Mouse (Mus musculus) stomach, postnatal 0 days (tissue): ENCODE data around the gene Atad2b. TPM values are rescaled to one million over a fixed set of nuclear protein-coding genes. Genes with fewer than 3 reads are reported as not detected.

ENCODE experiments used
- ATAC-seq: fragments of 200-750 bp; cut with Nextera tagmentation; 2 replicates; pipeline ENCODE4 v1.8.0; 2017; ENCODE audit not compliant: low FRiP score, low TSS enrichment
- DNase-seq: peaks from one replicate; pipeline ENCODE4 v3.0.0-alpha.2; 2016; ENCODE audit warnings: low spot score
- H3K27ac ChIP-seq: fragments of 300-500 bp; sonication (generic); replicated peaks from 2 replicates; pipeline ENCODE4 v1.5.1; 2014; ENCODE audit warnings: mild to moderate bottlenecking, control low read depth
- H3K27me3 ChIP-seq: fragments of 300-500 bp; sonication (generic); 2 replicates; pipeline ENCODE4 v1.6.1; 2014; ENCODE audit warnings: low read length; ENCODE audit not compliant: control insufficient read depth, insufficient read depth
- H3K36me3 ChIP-seq: fragments of 300-500 bp; sonication (generic); 2 replicates; pipeline ENCODE4 v1.6.1; 2014; ENCODE audit warnings: low read length, mixed read lengths; ENCODE audit not compliant: control insufficient read depth, insufficient read depth
- H3K4me1 ChIP-seq: fragments of 300-500 bp; sonication (generic); replicated peaks from 2 replicates; pipeline ENCODE4 v1.6.1; 2014; ENCODE audit warnings: antibody characterized with exemption; ENCODE audit not compliant: control insufficient read depth, insufficient read depth
- H3K4me2 ChIP-seq: fragments of 300-500 bp; sonication (generic); replicated peaks from 2 replicates; pipeline ENCODE4 v1.6.1; 2014; ENCODE audit warnings: low read depth, mild to moderate bottlenecking, control low read depth, moderate library complexity
- H3K4me3 ChIP-seq: fragments of 300-500 bp; sonication (generic); 2 replicates; pipeline ENCODE4 v1.5.1; 2014; ENCODE audit warnings: low read depth, low read length, control low read depth
- H3K9ac ChIP-seq: fragments of 300-500 bp; sonication (generic); 2 replicates; pipeline ENCODE4 v1.6.1; 2014; ENCODE audit warnings: mild to moderate bottlenecking, low read length, control low read depth, mixed read lengths
- H3K9me3 ChIP-seq: fragments of 300-500 bp; sonication (generic); 2 replicates; pipeline ENCODE4 v1.6.1; 2016; ENCODE audit warnings: low read length; ENCODE audit not compliant: control insufficient read depth
- CTCF ChIP-seq: IDR thresholded peaks from 2 replicates; pipeline ENCODE4 v1.5.1; 2016; ENCODE audit warnings: antibody characterized with exemption, low read depth, mild to moderate bottlenecking, moderate library complexity
- EP300 ChIP-seq: optimal IDR thresholded peaks from 2 replicates; pipeline ENCODE3; 2016; ENCODE audit warnings: antibody characterized with exemption
- WGBS: fragments of 180-500 bp; shearing (Covaris S2); extraction: QIAGEN DNeasy Blood & Tissue Kit; methylation state at CpG from one replicate; pipeline ENCODE4 v1.1.7; 2014; 5-methylcytosine and 5-hydroxymethylcytosine counted together
- polyA plus RNA-seq: library from polyadenylated mRNA; unstranded; fragments of >200 nt; fragmentation: Nextera tagmentation; extraction: Ambion mirVana; gene quantifications from 2 replicates; pipeline ENCODE4 v1.2.1, GENCODE M21; 2015

Gene Atad2b
- 4.1 and 4.6 TPM in 2 replicates for polyA plus RNA-seq

GRCm38 (mm10) chr12:4916994-4917804, at the start of gene Atad2b:
TSS of gene Atad2b (plus strand) at chr12:4917353.
- H3K4me1 ChIP-seq: no peaks in the 10 kb centered on the region
- no peaks in the 10 kb centered on the region for H3K27me3 ChIP-seq
- TF ChIP-seq EP300 (no peak), CTCF (peak; percentile 99)
- peak within 1 kb of the TSS; percentile 100 for H3K4me3 ChIP-seq
- H3K4me2 ChIP-seq: peak within 1 kb of the TSS; percentile 73
- no peaks in the 10 kb centered on the region for H3K36me3 ChIP-seq
- H3K27ac ChIP-seq: peak within 1 kb of the TSS; percentile 99
- peak; percentile 97 for DNase-seq
- no peaks in the 10 kb centered on the region for H3K9me3 ChIP-seq
- peak; percentile 98 for ATAC-seq
- H3K9ac ChIP-seq: peak within 1 kb of the TSS; percentile 99
- under 1% methylated on average over 84 of the region's 89 CpGs for WGBS

DNA sequence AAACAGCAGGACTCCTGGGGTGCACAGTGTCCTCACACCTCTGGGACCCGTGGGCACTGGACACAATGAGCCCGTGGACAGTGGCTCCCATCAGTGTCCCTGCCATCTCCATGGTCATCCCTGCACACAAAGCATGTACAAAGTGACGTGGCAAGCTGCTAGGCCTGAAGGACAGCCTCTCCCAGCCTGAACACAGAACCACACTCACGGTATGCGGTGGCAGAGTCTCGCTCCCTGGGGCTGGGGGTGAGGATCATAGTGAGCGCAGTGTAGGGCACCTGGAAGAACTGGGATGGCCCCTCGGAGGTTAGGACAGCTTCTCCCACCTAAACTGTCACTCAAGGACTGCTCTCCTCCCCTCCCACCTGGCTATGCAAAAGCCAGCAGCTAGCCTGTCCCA, 48.2 kb upstream of the Atad2b start:
- Histone ChIP-seq H3K4me1 (no peaks in the 10 kb centered on the region), H3K27me3 (no peaks in the 10 kb centered on the region), H3K4me2 (no peak overlapping the region), H3K9me3 (no peaks in the 10 kb centered on the region), H3K9ac (no peak overlapping the region), H3K27ac (no peak overlapping the region), H3K4me3 (no peak overlapping the region), H3K36me3 (no peaks in the 10 kb centered on the region)
- 81% methylated on average over 8 of the region's 8 CpGs for WGBS
- ATAC-seq: no peak
- TF ChIP-seq CTCF (no peak), EP300 (no peak)
- DNase-seq: no peak

- Histone ChIP-seq H3K27ac (no peak overlapping the region), H3K4me3 (no peak overlapping the region), H3K9ac (no peak overlapping the region), H3K9me3 (no peaks in the 10 kb centered on the region), H3K4me1 (0 out of 2 replicates have a peak, but pooled peaks cover 6% of the 10 kb centered on the region), H3K36me3 (no peaks in the 10 kb centered on the region), H3K4me2 (no peak overlapping the region), H3K27me3 (no peaks in the 10 kb centered on the region)
- DNase-seq: no peak
- WGBS: 92% methylated on average over 5 of the region's 5 CpGs
- TF ChIP-seq CTCF (no peak), EP300 (no peak)
- ATAC-seq: no peak
These were observed 45.9 kb upstream of the Atad2b start for GRCm38 (mm10) chr12:4871260-4871659.

- no peak overlapping the region for H3K9ac ChIP-seq
- H3K36me3 ChIP-seq: no peaks in the 10 kb centered on the region
- no peak overlapping the region for H3K27ac ChIP-seq
- ATAC-seq: no peak
- no peak overlapping the region for H3K4me2 ChIP-seq
- H3K9me3 ChIP-seq: no peaks in the 10 kb centered on the region
- H3K4me3 ChIP-seq: no peak overlapping the region
- H3K4me1 ChIP-seq: 0 out of 2 replicates have a peak, but pooled peaks cover 6% of the 10 kb centered on the region
- no peak for DNase-seq
- 52% methylated on average over 4 of the region's 4 CpGs for WGBS
- H3K27me3 ChIP-seq: no peaks in the 10 kb centered on the region
- TF ChIP-seq EP300 (no peak), CTCF (peak; percentile 17; the same call in 1 of the 2 replicates)
These were observed 44.9 kb upstream of the Atad2b start for GRCm38 (mm10) chr12:4872273-4872672.

DNA sequence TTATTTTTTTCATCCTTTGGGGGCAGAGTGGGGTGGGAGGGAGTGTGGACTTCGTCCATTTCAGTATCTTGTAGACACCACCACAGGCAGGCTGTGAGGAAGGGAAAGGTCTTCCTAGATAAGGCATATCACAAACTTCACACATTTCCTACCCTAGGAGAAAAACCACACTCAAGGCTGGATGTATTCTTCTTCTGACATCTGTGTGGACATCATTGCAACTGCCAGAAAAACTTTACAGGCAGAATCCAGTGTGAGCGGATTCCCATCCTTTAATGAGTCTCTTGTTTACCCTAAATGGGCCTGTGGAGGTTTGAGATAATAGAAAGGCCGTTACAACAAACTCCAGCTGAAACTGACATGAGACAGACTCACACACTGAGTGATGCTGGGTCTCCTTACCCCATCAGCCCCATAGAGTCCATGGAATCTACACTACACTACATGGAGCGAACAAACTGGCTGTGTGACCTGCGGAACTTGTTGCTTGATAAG, 44.1 kb upstream of the Atad2b start:
- DNase-seq: no peak
- no peak for ATAC-seq
- H3K9me3 ChIP-seq: no peaks in the 10 kb centered on the region

DNA sequence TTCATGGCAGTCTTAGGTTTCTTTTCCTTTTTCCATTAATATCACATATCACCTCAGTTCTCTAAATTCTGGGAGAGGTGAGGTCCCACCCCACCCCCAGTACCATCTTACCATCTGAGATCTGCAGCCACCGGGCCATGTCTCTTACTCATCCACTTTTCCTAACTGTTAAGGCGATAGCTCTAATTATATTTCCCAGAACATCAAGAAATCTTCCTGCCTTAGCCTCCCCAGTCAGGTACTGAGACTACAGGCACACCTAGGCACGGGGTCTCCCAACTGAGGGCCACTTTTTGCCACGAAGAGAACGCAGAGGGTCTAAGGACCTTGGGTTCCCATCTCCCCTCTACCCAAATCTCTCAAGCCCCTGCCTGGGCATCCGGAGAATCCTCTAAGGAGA, 43.6 kb upstream of the Atad2b start:
- peak overlapping the region; percentile 68 for H3K4me2 ChIP-seq
- no peak for ATAC-seq
- H3K27me3 ChIP-seq: no peaks in the 10 kb centered on the region
- no peaks in the 10 kb centered on the region for H3K9me3 ChIP-seq
- no peak for TF ChIP-seq CTCF
- no peak for TF ChIP-seq EP300
- no peak for DNase-seq
- 79% methylated on average over 6 of the region's 6 CpGs for WGBS
- H3K4me3 ChIP-seq: no peak overlapping the region; the same call in 1 of the 2 replicates
- H3K36me3 ChIP-seq: no peaks in the 10 kb centered on the region
- no peak overlapping the region for H3K9ac ChIP-seq
- H3K4me1 ChIP-seq: 0 out of 2 replicates have a peak, but pooled peaks cover 6% of the 10 kb centered on the region
- no peak overlapping the region for H3K27ac ChIP-seq

More for the DNA sequence above, 44.1 kb upstream of the Atad2b start:
- Histone ChIP-seq H3K9ac (no peak overlapping the region), H3K4me2 (no peak overlapping the region), H3K27ac (no peak overlapping the region), H3K27me3 (no peaks in the 10 kb centered on the region), H3K36me3 (no peaks in the 10 kb centered on the region), H3K4me1 (0 out of 2 replicates have a peak, but pooled peaks cover 6% of the 10 kb centered on the region), H3K4me3 (no peak overlapping the region)
- 69% methylated on average over 5 of the region's 5 CpGs for WGBS
- TF ChIP-seq CTCF (no peak), EP300 (no peak)
